Mouse (Mus musculus) spleen, postnatal 14 days (tissue): ENCODE results near the gene Olfr611.
"Not testable (repeated sequence)": the region's sequence is repeated elsewhere in the genome, so short reads cannot be mapped to it uniquely, and the experiment has no call there.

Experiments used
- DNase-seq, 2 experiments: peaks; one replicate each; pipeline ENCODE4 v3.0.0; 2021 to 2022; ENCODE audit warnings: low spot score in 2 of 2

Gene Olfr611

GRCm38 (mm10) chr7:103520746-103521145 lies at the start of gene Olfr611:
Olfr611 (minus strand) TSS chr7:103520846.
- not testable (repeated sequence) for DNase-seq

DNA sequence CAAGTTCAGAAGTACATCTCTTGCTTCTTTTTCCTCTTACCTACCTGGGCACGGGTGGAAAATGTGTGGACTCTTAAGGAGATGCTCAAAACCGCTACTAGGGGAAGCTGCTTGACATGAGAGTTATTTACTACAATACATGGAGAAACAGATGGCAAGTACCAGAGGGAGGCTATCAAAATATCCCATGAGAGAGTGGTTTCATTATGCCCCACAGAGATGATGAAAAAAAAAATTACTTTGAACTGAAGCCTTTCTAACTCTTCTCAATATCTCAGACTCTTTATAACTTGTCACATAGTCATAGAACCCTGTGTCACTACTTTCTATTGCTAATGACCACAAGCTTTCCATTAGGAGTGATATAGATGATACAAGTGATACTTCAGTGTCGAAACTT lies 48.4 kb upstream of the Olfr611 start, which contains the start of gene Olfr616:
TSS of gene Olfr616 (minus strand) at position 101 of the 400 bp plus-strand sequence.
- DNase-seq, result no peak

DNA sequence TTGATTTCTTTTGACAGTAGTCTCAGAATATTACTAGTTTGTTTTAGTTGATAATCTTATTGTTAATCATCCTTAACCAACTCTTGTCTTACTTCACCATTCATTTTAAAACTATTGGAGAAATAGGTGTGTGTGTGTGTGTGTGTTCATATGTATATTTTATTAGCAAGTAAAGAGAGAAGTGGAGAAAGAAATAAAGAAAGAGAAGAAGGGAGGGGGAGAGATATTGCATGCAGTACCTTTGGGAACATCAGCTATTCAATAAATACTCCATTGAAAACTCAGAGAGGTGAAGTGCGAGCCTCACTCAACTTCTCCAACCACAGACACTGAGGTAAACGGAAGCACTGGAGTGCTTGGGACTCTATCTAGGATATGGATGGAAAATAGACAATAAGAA lies 35.1 kb upstream of the Olfr611 start, which contains the start of gene Olfr615:
TSS of gene Olfr615 (plus strand) at position 301 of the 400 bp plus-strand sequence.
- no peak for DNase-seq

GRCm38 (mm10) chr7:103547774-103548173 lies 27.1 kb upstream of the Olfr611 start, which contains the start of gene Olfr613:
Olfr613 (plus strand) TSS chr7:103548074.
- no peak for DNase-seq

DNA sequence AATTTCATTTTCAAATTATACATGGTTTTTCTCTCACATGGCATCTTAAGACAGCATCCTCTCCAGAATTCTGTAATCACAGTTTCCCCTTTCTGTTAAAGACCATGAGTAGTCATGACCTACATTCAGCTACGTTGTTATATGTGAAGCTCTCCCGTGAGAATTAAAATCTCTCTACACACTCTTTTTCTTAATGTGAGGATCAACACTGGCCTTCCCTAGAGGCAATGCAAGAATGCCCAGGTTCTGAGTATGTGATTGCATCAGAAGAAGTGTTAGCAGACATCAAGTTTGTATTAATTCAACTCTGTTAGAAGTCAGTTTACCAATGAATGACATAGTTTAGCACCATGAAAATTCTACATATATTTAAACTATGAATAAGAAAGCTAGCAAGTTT lies 22.0 kb upstream of the Olfr611 start, which contains the start of gene Olfr612:
TSS of gene Olfr612 (minus strand) at position 101 of the 400 bp plus-strand sequence.
- not testable (repeated sequence) for DNase-seq

DNA sequence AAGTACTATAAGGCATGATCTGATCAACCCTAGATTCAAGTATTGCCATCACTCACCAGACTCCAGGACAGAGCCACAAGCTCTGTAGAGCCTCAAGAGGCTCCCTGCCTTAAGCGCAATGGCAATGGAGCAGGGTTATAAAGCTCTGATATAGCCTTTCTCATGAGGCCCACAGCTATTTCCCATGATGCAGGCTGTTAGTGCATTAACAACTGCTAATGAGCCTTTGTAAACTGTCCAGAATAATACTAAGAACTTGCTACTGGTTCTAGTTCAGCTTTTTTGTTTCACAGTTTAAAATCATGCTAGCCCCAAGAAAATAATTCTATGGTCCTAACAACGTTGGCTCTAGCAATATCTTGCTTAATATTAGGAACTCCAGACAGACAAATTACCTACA lies 8.6 kb downstream of the Olfr611 start, which contains the start of gene Olfr610:
TSS of gene Olfr610 (minus strand) at position 101 of the 400 bp plus-strand sequence.
- DNase-seq, result no peak

GRCm38 (mm10) chr7:103497962-103498361 lies 22.7 kb downstream of the Olfr611 start, which contains the start of gene Olfr609:
Olfr609 (minus strand) TSS chr7:103498062.
- DNase-seq, result no peak

DNA sequence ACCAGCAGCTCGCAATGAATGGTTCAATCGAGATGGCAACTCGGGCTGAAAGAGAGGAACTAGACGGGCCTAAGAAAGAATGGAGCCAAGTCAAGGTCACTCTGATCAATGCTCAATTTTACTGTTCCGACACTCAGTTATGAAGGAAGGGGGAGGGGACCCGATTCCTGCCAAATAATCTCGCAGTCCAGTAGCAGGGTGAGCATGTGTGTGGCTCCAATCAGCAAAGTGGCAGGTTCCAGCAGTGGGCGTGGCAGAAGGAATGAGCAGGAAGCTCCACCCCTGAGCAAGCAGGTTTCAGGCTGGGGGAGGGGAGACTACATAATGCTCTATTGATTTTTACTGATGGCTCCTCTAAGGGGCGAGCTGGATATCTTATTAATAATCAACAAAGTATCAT lies 43.5 kb downstream of the Olfr611 start:
- DNase-seq, result not testable (repeated sequence)

DNA sequence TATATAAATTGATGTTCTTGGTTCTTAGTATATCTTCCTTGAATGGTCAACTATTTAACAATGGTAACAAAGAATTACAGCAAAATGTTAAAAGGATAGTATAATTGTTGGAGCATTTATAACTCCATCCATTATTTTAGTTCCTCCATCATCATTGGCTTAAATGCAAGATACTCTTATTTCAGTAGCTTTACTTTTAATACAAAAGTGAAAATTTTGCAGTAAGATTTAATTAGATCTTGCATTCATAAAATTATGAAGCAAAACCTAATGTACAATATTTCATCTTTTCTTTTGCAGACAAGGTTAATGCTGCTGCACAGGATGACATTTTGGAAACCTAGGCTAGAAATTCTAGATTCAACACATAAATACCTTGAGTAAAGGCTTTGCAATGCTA lies 51.1 kb downstream of the Olfr611 start, which contains the start of gene Olfr608:
TSS of gene Olfr608 (plus strand) at position 301 of the 400 bp plus-strand sequence.
- DNase-seq, result no peak
